ENCODE assay signal across 25 mouse cellular contexts in the genomic region with DNA sequence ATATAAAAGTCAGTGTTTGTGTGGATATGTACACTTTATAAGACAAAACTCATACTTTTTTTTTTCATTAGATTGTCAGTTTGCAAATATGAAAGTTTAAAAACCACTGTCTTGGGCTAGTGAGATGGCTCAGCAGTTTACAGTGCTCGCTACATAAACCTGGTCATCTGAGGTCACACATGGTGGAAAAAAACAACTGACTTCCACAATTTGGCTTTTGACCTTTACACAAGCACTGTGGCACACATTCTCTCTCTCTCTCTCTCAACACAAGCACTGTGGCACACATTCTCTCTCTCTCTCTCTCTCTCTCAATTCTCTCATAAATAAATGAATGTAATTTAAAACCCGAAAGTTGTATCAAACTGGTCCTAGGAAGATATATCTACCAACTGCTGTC. TPM values are rescaled to one million over a fixed set of nuclear protein-coding genes. Genes with fewer than 3 reads are reported as not detected.
"Had no signal": no experiment of that assay in that cellular context is flagged by ENCODE, and none has a peak within 500 bp of the region (broad histone marks: within the 10 kb centered on the region; RNA-seq: fewer than 3 reads in every experiment).

No protein-coding gene starts in this region.

- H3K4me3 ChIP-seq: gastrocnemius, adult 2 months; heart, adult 2 months; heart, embryonic 13.5 days; heart, embryonic 15.5 days; hindbrain, embryonic 13.5 days; hindbrain, embryonic 15.5 days; kidney, embryonic 15.5 days; left cerebral cortex, adult 2 months; limb, embryonic 10.5 days; limb, embryonic 12.5 days had no signal

- H3K27me3 ChIP-seq: heart, embryonic 13.5 days; heart, embryonic 15.5 days; hindbrain, embryonic 13.5 days; hindbrain, embryonic 15.5 days; kidney, embryonic 15.5 days; limb, embryonic 12.5 days had no signal

- H3K36me3 ChIP-seq: heart, embryonic 15.5 days had no signal

- DNase-seq: gastrocnemius, adult 2 months; gastrocnemius, postnatal 10 days; gastrocnemius, postnatal 25 days; heart, adult 2 months; heart, postnatal 14 days; heart, postnatal 36 days; kidney, adult 11 months; kidney, adult 2 months; kidney, adult 9 months; kidney, postnatal 14 days; kidney, postnatal 36 days had no signal

- H3K9me3 ChIP-seq: heart, embryonic 13.5 days; heart, embryonic 15.5 days; hindbrain, embryonic 13.5 days; hindbrain, embryonic 15.5 days; kidney, embryonic 15.5 days; limb, embryonic 10.5 days; limb, embryonic 12.5 days had no signal

- H3K27ac ChIP-seq: gastrocnemius, adult 2 months; heart, adult 2 months; heart, embryonic 13.5 days; heart, embryonic 15.5 days; hindbrain, embryonic 13.5 days; hindbrain, embryonic 15.5 days; hindbrain, postnatal 0 days; kidney, embryonic 15.5 days; kidney, postnatal 0 days; left cerebral cortex, adult 2 months; limb, embryonic 10.5 days; limb, embryonic 12.5 days had no signal

- H3K4me2 ChIP-seq: heart, embryonic 11.5 days; heart, embryonic 13.5 days; heart, embryonic 15.5 days; hindbrain, embryonic 13.5 days; hindbrain, embryonic 15.5 days; kidney, embryonic 15.5 days; limb, embryonic 12.5 days; liver, embryonic 11.5 days had no signal

- H3K9ac ChIP-seq: heart, embryonic 13.5 days; heart, embryonic 15.5 days; hindbrain, embryonic 13.5 days; hindbrain, embryonic 15.5 days; kidney, embryonic 15.5 days; limb, embryonic 12.5 days had no signal

- H3K4me1 ChIP-seq: heart, embryonic 13.5 days; heart, embryonic 15.5 days; hindbrain, embryonic 13.5 days; hindbrain, embryonic 15.5 days; kidney, embryonic 15.5 days; limb, embryonic 10.5 days; limb, embryonic 12.5 days had no signal

- ATAC-seq: hindbrain, postnatal 0 days; intestine, embryonic 16.5 days had no signal

RNA-seq across cellular contexts. Expression of gene Sgtb, which starts 23.0 kb away (rescaled TPM):
- total RNA-seq: hematopoietic stem cell, adult 5-6 weeks had no signal
